Mouse (Mus musculus) retina, adult 2 months (tissue): ENCODE data around the gene Ddo.

ENCODE experiments used
- DNase-seq: peaks from one replicate; pipeline ENCODE4 v3.0.0-alpha.2; 2012; ENCODE audit warnings: low read depth, low spot score

The Ddo gene

DNA sequence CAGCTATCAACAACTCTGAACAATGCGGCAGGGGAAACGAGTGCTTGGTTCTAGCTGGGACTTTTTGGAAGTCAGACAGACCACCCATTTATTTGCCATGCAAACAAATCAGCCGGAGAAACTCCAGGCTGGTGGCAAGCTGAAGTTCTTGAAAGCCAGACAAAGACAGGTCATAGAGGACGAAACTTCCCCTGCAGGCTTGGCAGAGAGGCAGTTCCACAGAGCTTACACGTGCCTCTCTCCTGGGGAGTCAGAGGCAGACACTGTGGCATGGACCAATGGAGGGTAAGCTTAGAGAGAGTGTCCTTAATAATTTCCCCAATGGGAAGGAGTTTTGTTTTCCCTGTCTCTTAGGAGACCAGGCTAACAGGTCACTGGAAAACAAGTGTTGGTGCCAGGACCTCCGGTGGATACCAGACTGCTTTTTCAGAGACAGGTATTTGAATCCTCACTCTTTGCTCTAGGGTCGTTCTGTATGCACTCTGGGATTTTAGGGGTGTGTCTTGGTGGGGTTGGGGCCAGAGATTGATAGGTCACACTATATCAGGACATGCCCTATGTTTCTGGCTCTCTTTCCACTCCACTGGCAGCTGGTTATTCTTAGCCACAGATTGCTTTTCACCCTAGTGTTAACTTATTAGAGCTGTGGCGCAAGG, at the start of gene Ddo:
Gene Ddo, plus strand, starts transcription at position 356 of the 656 bp plus-strand sequence.
- no peak for DNase-seq

DNA sequence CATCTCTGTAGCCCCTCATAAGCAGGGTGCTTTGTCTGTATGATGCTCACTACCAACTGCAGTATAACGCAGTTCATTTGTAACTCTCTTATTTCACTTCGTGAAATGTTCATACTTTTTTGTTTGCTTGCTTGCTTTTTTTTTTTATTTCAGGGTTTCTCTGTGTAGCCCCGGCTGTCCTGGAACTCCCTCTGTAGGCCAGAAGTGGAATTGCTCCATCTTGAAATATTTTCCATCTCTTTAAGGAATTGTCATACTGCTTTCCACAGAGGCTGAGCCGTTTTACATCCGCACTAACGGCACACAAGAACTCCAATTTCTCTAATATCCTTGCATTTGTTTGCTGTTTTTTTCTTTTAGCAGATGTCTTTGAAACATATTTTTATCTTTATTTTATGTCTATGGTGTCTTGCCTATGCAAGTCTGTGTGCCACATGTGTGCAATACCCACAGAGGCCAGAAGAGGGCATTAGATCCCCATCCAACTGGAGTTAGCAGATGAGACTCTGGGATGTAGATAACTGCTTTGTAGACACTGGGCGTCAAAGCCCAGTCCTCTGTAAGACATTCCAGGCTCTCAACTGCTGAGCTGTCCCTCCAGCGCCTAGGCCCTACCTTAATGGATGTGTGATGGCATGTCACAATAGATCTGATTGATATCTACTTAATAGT, 46.1 kb upstream of the Ddo start:
- no peak for DNase-seq

DNA sequence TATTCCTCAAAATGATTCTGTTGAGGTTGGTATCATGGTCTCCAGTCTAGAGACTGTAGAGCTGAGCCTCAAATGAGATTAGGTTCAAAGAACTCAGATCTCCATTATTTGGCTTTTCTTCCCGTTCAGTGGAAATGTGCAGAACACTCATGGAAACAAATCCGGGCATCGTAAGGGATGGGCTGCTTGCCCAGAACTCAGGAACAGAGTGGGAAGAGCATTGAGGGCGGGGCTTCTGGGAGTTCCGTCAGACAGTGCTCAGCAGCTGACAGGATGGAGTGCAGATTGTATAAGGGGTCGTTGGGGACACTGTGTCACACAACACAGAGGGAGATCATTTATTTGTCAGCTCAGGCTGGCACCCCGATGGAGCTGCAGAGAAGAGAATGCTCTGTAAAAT, 37.6 kb upstream of the Ddo start:
- DNase-seq: no peak

- DNase-seq: no peak
Measured at GRCm38 (mm10) chr10:40597177-40597576, 32.6 kb upstream of the Ddo start.

DNA sequence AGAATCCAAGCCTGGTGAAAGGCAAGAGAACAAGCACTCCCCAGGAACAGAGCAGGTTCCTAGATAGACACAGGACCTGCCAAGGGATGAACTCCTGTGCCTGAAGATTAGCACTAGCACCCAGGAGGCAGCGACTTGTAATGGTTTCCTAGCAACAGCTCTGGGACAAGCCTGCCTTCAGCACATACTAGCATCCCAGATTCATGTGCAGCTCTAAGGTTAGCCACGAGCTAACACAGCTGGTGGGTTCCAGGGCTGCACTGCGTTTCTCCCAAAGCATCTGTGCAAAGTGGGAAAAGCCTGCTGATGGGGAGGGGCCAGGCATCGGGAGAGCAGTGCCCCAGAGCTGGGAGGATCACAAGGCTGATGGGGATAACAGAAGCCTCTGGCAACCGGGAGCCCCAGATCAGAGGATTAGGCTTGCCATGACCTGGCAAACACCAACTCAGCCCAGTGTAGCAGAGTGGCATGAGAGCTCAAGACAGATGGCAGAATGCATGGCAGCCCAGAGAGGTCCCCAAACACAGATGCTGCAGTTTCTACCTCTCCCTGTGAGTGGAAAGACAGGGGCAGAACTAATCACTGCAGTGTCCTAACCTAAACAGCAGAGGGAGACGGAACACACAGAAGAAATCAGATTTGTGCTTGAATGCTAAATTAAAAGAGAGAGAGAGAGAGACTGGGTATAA, 25.0 kb upstream of the Ddo start:
- peak; percentile 23 for DNase-seq

GRCm38 (mm10) chr10:40617973-40618372, 11.8 kb upstream of the Ddo start:
- no peak for DNase-seq

DNA sequence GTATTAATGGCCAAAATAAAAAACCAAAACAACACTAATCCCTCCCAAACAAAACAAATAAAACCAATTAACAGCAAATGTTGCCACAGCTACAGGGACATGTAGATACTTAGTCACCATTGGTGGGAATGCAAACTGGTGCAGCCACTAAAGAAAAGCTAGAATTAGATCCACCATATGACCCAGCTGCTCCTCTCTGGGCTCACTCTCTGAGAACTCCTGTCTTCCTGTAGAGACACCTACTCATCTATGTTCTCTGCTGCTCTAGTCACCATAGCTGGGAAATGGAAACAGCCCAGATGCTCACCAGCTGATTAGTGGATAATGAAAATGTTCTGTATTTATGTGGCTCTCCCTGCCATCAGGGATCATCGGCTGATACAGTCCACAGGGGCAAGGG, 10.1 kb upstream of the Ddo start:
- no peak for DNase-seq

GRCm38 (mm10) chr10:40629140-40629539, 671 bp upstream of the Ddo start:
- DNase-seq: no peak

DNA sequence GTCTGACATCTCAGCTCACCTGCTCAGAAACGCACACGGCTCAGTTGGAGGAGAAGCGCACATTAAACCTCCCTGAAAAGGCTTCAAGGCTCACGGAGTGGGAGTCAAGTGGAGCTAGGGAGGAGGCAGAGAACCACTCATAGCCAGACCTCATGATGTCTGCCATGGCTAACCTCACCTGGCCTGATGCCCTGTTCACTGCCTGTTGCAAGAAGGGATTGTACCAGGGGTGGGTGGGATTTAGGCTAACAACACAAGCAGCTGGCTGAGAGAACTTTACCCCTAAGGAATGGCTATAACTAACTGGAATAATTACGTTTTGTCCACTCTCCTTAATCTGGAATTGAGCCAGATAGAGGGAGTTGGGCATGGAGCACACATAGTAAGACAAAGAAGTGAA, 646 bp downstream of the Ddo start:
- no peak for DNase-seq

DNA sequence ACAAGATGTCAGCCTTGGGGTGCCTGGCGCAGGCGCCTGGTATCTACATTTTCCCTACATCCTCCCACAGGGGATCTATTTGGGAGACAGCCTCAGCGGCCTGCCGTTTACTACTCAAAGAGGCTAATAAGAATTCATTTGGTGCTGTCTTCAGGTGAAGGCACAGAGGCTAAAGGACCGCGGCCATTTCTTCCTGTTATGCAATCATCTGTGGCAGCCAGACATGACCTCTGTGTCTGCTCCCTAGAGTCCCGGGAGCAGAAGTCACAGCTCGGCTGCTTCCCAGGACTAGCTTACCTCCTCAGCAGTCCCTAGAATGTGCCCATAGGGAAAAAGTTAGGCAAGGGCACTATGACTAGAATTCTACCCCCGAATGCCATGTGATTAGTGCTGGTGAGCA, 1.1 kb downstream of the Ddo start:
- DNase-seq: no peak

DNA sequence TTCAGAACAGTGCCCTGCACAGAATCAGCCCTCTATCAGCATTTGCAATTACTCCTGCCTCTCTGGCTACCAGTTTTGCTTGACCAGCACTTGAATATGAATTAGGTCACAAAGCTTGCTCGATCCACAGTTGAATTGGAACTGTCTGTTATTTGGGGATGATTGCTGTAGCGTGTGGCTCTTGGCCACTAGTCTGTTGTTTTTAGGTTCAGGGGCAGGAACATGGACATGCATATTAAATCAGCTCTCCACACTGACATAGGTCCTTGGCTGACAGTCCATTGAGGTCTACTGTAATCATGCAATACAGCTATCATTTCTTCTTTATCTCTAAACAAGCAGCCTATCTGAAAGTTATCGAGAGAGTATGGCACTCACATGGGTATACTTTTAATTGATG, 2.3 kb downstream of the Ddo start:
- no peak for DNase-seq

DNA sequence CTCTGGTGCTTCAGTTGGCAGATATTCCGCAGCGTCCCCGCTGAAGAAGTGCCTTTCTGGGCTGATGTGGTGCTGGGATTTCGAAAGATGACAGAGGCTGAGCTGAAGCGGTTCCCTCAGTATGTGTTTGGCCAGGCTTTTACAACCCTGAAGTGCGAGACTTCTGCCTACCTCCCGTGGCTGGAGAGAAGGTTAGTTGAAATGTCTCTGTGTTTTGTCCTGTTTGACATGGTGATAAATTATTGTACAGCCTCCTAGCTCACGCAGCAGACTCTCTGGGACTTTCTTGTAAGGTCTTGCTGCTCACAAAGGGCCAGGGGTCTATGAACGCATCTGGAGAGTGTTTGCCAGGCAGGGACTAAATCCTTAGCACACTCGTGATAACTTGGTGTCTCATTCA, 7.5 kb downstream of the Ddo start:
- no peak for DNase-seq

GRCm38 (mm10) chr10:40638276-40638675, 8.5 kb downstream of the Ddo start:
- DNase-seq: no peak

DNA sequence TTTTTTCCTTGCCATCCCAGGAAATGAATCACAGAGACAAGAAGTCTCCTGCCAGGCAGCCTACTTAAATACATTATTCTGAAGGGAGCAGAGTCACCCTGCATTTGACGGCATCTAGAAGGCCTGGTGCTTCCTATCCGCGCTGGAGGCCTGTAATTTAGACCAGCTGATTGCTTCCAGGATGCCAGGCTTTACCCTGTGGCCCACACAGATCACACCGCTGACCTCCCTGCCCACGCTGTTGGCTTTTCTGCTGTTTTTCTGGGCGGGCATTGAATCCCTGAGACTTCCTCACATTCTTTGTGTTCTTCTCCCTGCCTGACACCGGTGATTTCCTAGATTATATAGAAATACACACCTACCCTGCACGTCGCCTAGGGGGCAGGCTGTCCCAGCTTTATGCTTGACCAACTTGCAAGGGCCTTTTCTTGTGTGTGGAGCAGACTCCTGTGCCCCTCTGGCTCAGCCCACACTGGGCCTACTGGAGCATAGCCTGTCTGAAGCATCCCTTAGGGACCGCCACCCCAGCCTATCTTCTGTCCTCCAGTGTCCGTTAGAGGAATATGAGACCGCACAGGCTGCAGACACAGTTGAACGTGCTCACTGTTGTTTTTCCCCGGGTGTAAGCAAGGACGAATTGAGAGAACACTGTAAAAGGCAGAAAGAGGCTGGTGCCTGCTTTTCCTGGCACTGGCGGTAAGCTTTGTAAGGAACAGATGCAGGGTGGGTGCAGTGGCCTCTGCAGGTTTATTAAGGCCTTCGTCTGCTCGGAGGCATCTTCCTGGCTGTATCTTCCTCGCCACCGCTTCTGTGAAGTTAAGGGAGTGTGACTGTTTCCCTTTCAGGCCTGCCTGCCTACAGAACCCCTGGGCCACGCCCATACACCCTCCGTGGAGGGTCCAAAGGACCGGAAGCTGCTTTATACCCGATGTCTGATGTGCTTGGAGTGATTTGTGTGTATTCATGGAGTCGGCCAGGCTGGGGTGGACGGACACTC, 9.3 kb downstream of the Ddo start:
- DNase-seq: no peak

GRCm38 (mm10) chr10:40640406-40640805, 10.6 kb downstream of the Ddo start:
- DNase-seq: no peak

DNA sequence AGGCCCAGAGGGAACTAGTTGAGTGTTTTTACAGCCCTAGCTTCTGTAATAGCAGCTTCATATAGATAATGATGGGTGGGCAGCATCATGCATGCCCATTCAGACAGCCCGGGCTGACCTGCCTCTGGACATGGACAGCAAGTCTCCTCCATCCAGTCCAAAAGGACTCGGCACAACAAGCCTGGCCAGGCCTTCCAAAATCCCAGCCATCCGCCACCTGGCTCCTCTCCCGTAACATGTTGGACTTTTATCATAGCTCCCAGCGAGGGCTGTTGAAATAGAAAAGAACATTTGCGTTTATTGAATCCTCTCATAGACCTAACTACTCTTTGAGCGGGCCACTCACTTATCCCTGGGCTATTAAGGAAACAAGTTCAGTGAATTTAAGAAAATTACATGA, 12.1 kb downstream of the Ddo start:
- DNase-seq: no peak

DNA sequence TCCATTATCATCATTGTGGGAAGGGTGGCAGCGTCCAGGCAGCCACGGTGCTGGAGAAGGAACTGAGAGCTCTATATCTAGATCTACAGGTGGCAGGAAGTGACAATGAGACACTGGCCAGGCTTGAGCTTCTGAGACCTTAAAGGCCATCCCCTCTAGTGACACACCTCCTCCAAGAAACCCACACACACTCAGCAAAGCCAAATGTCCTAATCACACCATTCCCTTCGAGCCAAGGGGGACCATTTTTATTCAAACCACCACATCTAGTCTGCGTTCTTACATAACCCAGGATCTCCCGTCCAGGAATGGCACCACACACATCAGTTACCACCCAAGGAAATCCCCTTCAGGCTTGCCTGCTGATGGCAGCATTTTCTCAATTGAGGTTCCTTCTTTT, 13.3 kb downstream of the Ddo start:
- no peak for DNase-seq

- no peak for DNase-seq
Measured at GRCm38 (mm10) chr10:40644456-40644855, 14.6 kb downstream of the Ddo start.

DNA sequence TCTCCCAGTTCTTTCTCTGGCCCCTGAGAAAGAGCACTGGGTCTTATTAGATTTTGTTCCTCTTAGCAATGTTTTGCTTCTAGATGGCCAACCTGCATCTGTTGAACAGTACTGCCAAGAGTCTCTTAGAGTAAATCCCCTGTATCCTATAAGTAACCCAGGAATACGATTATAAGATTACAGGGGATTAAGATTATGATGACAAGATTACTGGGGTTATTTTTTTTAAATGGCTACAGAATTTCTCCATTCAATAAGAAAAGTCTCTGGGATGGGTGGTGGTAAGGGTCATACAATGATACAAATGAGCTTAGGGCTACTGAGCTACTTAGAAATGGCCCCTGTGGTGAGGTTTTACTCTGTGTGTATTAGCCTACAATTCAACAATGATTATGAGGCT, 15.5 kb downstream of the Ddo start:
- peak; percentile 23 for DNase-seq

- DNase-seq: no peak
Measured at GRCm38 (mm10) chr10:40648776-40649175, 19.0 kb downstream of the Ddo start.

GRCm38 (mm10) chr10:40649634-40650033, 19.8 kb downstream of the Ddo start:
- DNase-seq: peak; percentile 22

GRCm38 (mm10) chr10:40651676-40652075, 21.9 kb downstream of the Ddo start:
- no peak for DNase-seq
